Mouse (Mus musculus) neural tube, embryonic 15.5 days (tissue): ENCODE data around the gene Wwtr1. TPM values are rescaled to one million over a fixed set of nuclear protein-coding genes. Genes with fewer than 3 reads are reported as not detected.

Experiments used
- ATAC-seq: fragments of 200-750 bp; cut with Nextera tagmentation; 2 replicates; pipeline ENCODE4 v1.8.0; 2017; ENCODE audit warnings: mild to moderate bottlenecking, moderate TSS enrichment, moderate library complexity; ENCODE audit not compliant: low FRiP score
- H3K27ac ChIP-seq: fragments of 300-500 bp; sonication (generic); replicated peaks from 2 replicates; pipeline ENCODE4 v1.5.1; 2015; ENCODE audit warnings: mild to moderate bottlenecking, inconsistent platforms
- H3K27me3 ChIP-seq: fragments of 300-500 bp; sonication (generic); replicated peaks from 2 replicates; pipeline ENCODE4 v1.6.1; 2015; ENCODE audit warnings: inconsistent platforms
- H3K36me3 ChIP-seq: fragments of 300-500 bp; sonication (generic); 2 replicates; pipeline ENCODE4 v1.6.1; 2015; ENCODE audit warnings: inconsistent platforms
- H3K4me1 ChIP-seq: fragments of 300-500 bp; sonication (generic); 2 replicates; pipeline ENCODE4 v1.6.1; 2015; ENCODE audit warnings: inconsistent platforms
- H3K4me2 ChIP-seq: fragments of 300-500 bp; sonication (generic); 2 replicates; pipeline ENCODE4 v1.6.1; 2015; ENCODE audit warnings: inconsistent platforms, mild to moderate bottlenecking, moderate library complexity
- H3K4me3 ChIP-seq: fragments of 300-500 bp; sonication (generic); replicated peaks from 2 replicates; pipeline ENCODE4 v1.5.1; 2015; ENCODE audit warnings: mild to moderate bottlenecking, inconsistent platforms
- H3K9ac ChIP-seq: fragments of 300-500 bp; sonication (generic); replicated peaks from 2 replicates; pipeline ENCODE4 v1.6.1; 2015; ENCODE audit warnings: mild to moderate bottlenecking, inconsistent platforms
- H3K9me3 ChIP-seq: fragments of 300-500 bp; sonication (generic); replicated peaks from 2 replicates; pipeline ENCODE4 v1.6.1; 2016; ENCODE audit warnings: inconsistent platforms
- WGBS: fragments of 180-500 bp; shearing (Covaris S2); methylation state at CpG from one replicate; pipeline ENCODE4 v1.1.7; 2015; ENCODE audit warnings: mixed read lengths; 5-methylcytosine and 5-hydroxymethylcytosine counted together
- polyA plus RNA-seq: library from polyadenylated mRNA; unstranded; fragments of >200 nt; fragmentation: Nextera tagmentation; extraction: Ambion mirVana; gene quantifications from 2 replicates; pipeline ENCODE4 v1.2.1, GENCODE M21; 2015

Gene Wwtr1
- polyA plus RNA-seq, 1 experiment from 2014 or later, result 8.1 TPM

- H3K9ac ChIP-seq, result no peak overlapping the region
- ATAC-seq, result no peak
- no peak overlapping the region for H3K4me2 ChIP-seq
- H3K4me1 ChIP-seq, result no peaks in the 10 kb centered on the region
- H3K9me3 ChIP-seq, result no peaks in the 10 kb centered on the region
- H3K4me3 ChIP-seq, result no peak overlapping the region
- H3K36me3 ChIP-seq, result no peaks in the 10 kb centered on the region
- H3K27me3 ChIP-seq, result no peaks in the 10 kb centered on the region
- 90% methylated on average over 9 of the region's 9 CpGs for WGBS
- no peak overlapping the region for H3K27ac ChIP-seq
Measured at GRCm38 (mm10) chr3:57533876-57534275, 41.8 kb downstream of the Wwtr1 start.

- Histone ChIP-seq H3K36me3 (no peaks in the 10 kb centered on the region), H3K4me2 (no peak overlapping the region), H3K4me1 (no peaks in the 10 kb centered on the region), H3K4me3 (no peak overlapping the region), H3K27me3 (no peaks in the 10 kb centered on the region), H3K27ac (no peak overlapping the region), H3K9me3 (no peaks in the 10 kb centered on the region), H3K9ac (no peak overlapping the region)
- WGBS, result 95% methylated on average over 9 of the region's 9 CpGs
- ATAC-seq, result no peak
Measured at GRCm38 (mm10) chr3:57532991-57533725, 42.6 kb downstream of the Wwtr1 start.

GRCm38 (mm10) chr3:57530836-57531235 is 44.9 kb downstream of the Wwtr1 start:
- Histone ChIP-seq H3K27ac (no peak overlapping the region), H3K27me3 (no peaks in the 10 kb centered on the region), H3K36me3 (no peaks in the 10 kb centered on the region), H3K9me3 (no peaks in the 10 kb centered on the region), H3K4me3 (no peak overlapping the region), H3K4me1 (no peaks in the 10 kb centered on the region), H3K9ac (no peak overlapping the region), H3K4me2 (no peak overlapping the region)
- WGBS, result 70% methylated on average over 1 of the region's 1 CpGs
- no peak for ATAC-seq

GRCm38 (mm10) chr3:57530221-57530620 is 45.5 kb downstream of the Wwtr1 start:
- Histone ChIP-seq H3K27me3 (no peaks in the 10 kb centered on the region), H3K36me3 (no peaks in the 10 kb centered on the region), H3K9me3 (no peaks in the 10 kb centered on the region), H3K9ac (no peak overlapping the region), H3K4me2 (no peak overlapping the region), H3K4me3 (no peak overlapping the region), H3K4me1 (no peaks in the 10 kb centered on the region), H3K27ac (no peak overlapping the region)
- WGBS, result 96% methylated on average over 4 of the region's 4 CpGs
- no peak for ATAC-seq

- no peak for ATAC-seq
- Histone ChIP-seq H3K4me1 (no peaks in the 10 kb centered on the region), H3K36me3 (no peaks in the 10 kb centered on the region), H3K27ac (no peak overlapping the region), H3K4me2 (no peak overlapping the region), H3K4me3 (no peak overlapping the region), H3K9ac (no peak overlapping the region), H3K9me3 (no peaks in the 10 kb centered on the region), H3K27me3 (no peaks in the 10 kb centered on the region)
Measured at GRCm38 (mm10) chr3:57527154-57527553, 48.6 kb downstream of the Wwtr1 start.

GRCm38 (mm10) chr3:57523093-57523492 is 52.6 kb downstream of the Wwtr1 start:
- ATAC-seq, result no peak
- no peaks in the 10 kb centered on the region for H3K9me3 ChIP-seq
- no peak overlapping the region for H3K4me2 ChIP-seq
- H3K27ac ChIP-seq, result no peak overlapping the region
- no peak overlapping the region for H3K9ac ChIP-seq
- H3K4me1 ChIP-seq, result no peaks in the 10 kb centered on the region
- H3K27me3 ChIP-seq, result no peaks in the 10 kb centered on the region
- no peak overlapping the region for H3K4me3 ChIP-seq
- 97% methylated on average over 5 of the region's 5 CpGs for WGBS
- H3K36me3 ChIP-seq, result no peaks in the 10 kb centered on the region

GRCm38 (mm10) chr3:57521876-57522275 is 53.8 kb downstream of the Wwtr1 start:
- no peak overlapping the region for H3K4me3 ChIP-seq
- no peak overlapping the region for H3K4me2 ChIP-seq
- no peaks in the 10 kb centered on the region for H3K9me3 ChIP-seq
- WGBS, result 93% methylated on average over 4 of the region's 4 CpGs
- H3K27me3 ChIP-seq, result no peaks in the 10 kb centered on the region
- ATAC-seq, result no peak
- no peaks in the 10 kb centered on the region for H3K36me3 ChIP-seq
- H3K27ac ChIP-seq, result no peak overlapping the region
- no peak overlapping the region for H3K9ac ChIP-seq
- H3K4me1 ChIP-seq, result no peaks in the 10 kb centered on the region

- WGBS, result 92% methylated on average over 7 of the region's 7 CpGs
- Histone ChIP-seq H3K4me3 (no peak overlapping the region), H3K27me3 (no peaks in the 10 kb centered on the region), H3K4me2 (no peak overlapping the region), H3K36me3 (no peaks in the 10 kb centered on the region), H3K9ac (no peak overlapping the region), H3K9me3 (no peaks in the 10 kb centered on the region), H3K27ac (no peak overlapping the region), H3K4me1 (no peaks in the 10 kb centered on the region)
- no peak for ATAC-seq
Measured at GRCm38 (mm10) chr3:57519995-57520394, 55.7 kb downstream of the Wwtr1 start.

- WGBS, result 83% methylated on average over 4 of the region's 4 CpGs
- Histone ChIP-seq H3K9me3 (no peaks in the 10 kb centered on the region), H3K27me3 (no peaks in the 10 kb centered on the region), H3K4me3 (no peak overlapping the region), H3K4me1 (peaks cover 6% of the 10 kb centered on the region; the same call in 1 of the 2 replicates), H3K4me2 (no peak overlapping the region), H3K9ac (no peak overlapping the region), H3K27ac (no peak overlapping the region), H3K36me3 (no peaks in the 10 kb centered on the region)
- ATAC-seq, result no peak
Measured at GRCm38 (mm10) chr3:57516146-57516545, 59.6 kb downstream of the Wwtr1 start.

- Histone ChIP-seq H3K27ac (no peak overlapping the region), H3K4me1 (peaks cover 6% of the 10 kb centered on the region; the same call in 1 of the 2 replicates), H3K36me3 (no peaks in the 10 kb centered on the region), H3K9ac (no peak overlapping the region), H3K9me3 (no peaks in the 10 kb centered on the region), H3K4me3 (no peak overlapping the region), H3K27me3 (no peaks in the 10 kb centered on the region), H3K4me2 (no peak overlapping the region)
- 98% methylated on average over 7 of the region's 7 CpGs for WGBS
- no peak for ATAC-seq
Measured at GRCm38 (mm10) chr3:57515044-57515443, 60.7 kb downstream of the Wwtr1 start.

GRCm38 (mm10) chr3:57511816-57512586 is 63.7 kb downstream of the Wwtr1 start:
- Histone ChIP-seq H3K27me3 (no peaks in the 10 kb centered on the region), H3K4me1 (peaks cover 6% of the 10 kb centered on the region; the same call in 1 of the 2 replicates), H3K36me3 (no peaks in the 10 kb centered on the region), H3K9ac (no peak overlapping the region), H3K4me2 (peak overlapping the region; percentile 23), H3K9me3 (no peaks in the 10 kb centered on the region), H3K27ac (no peak overlapping the region), H3K4me3 (no peak overlapping the region)
- no peak for ATAC-seq
- 62% methylated on average over 18 of the region's 18 CpGs for WGBS
